Mouse (Mus musculus) limb, embryonic 14.5 days (tissue): ENCODE measurements around the gene Gm20379. TPM values are rescaled to one million over a fixed set of nuclear protein-coding genes. Genes with fewer than 3 reads are reported as not detected.

Experiments used
- ATAC-seq: fragments of 200-750 bp; cut with Nextera tagmentation; 2 replicates; pipeline ENCODE4 v1.8.0; 2017; ENCODE audit warnings: low read depth, moderate number of reproducible peaks, moderate TSS enrichment; ENCODE audit not compliant: low FRiP score
- DNase-seq: peaks from one replicate; pipeline ENCODE4 v3.0.0-alpha.2; 2015; ENCODE audit warnings: low spot score
- H3K27ac ChIP-seq: fragments of 300-500 bp; sonication (generic); replicated peaks from 2 replicates; pipeline ENCODE4 v1.5.1; 2014; ENCODE audit warnings: low read depth, mild to moderate bottlenecking, low read length, moderate library complexity, mixed read lengths
- H3K27me3 ChIP-seq: fragments of 300-500 bp; sonication (generic); 2 replicates; pipeline ENCODE4 v1.6.1; 2014; ENCODE audit warnings: low read length, mixed read lengths; ENCODE audit not compliant: control insufficient read depth, insufficient read depth
- H3K36me3 ChIP-seq: fragments of 300-500 bp; sonication (generic); 2 replicates; pipeline ENCODE4 v1.6.1; 2014; ENCODE audit warnings: mild to moderate bottlenecking, low read length, moderate library complexity, mixed read lengths; ENCODE audit not compliant: control insufficient read depth, insufficient read depth
- H3K4me1 ChIP-seq: fragments of 300-500 bp; sonication (generic); 2 replicates; pipeline ENCODE4 v1.6.1; 2014; ENCODE audit warnings: antibody characterized with exemption, low read length, mixed read lengths; ENCODE audit not compliant: control insufficient read depth, insufficient read depth
- H3K4me2 ChIP-seq: fragments of 300-500 bp; sonication (generic); replicated peaks from 2 replicates; pipeline ENCODE4 v1.6.1; 2014; ENCODE audit warnings: low read depth, mild to moderate bottlenecking, low read length, moderate library complexity; ENCODE audit not compliant: severe bottlenecking
- H3K4me3 ChIP-seq: fragments of 300-500 bp; sonication (generic); replicated peaks from 2 replicates; pipeline ENCODE4 v1.5.1; 2014; ENCODE audit warnings: low read length
- H3K9ac ChIP-seq: fragments of 300-500 bp; sonication (generic); 2 replicates; pipeline ENCODE4 v1.6.1; 2014; ENCODE audit warnings: mild to moderate bottlenecking, low read depth, low read length, moderate library complexity; ENCODE audit not compliant: severe bottlenecking
- H3K9me3 ChIP-seq: fragments of 300-500 bp; sonication (generic); 2 replicates; pipeline ENCODE4 v1.6.1; 2016; ENCODE audit warnings: low read length; ENCODE audit not compliant: control insufficient read depth
- POLR2A ChIP-seq: fragments of 200-500 bp; IDR thresholded peaks from 2 replicates; pipeline ENCODE4 v1.8.0; 2012; ENCODE audit warnings: inconsistent platforms, mild to moderate bottlenecking, moderate library complexity, borderline replicate concordance; ENCODE audit not compliant: insufficient read depth, insufficient read length; ENCODE audit errors: extremely low read depth
- WGBS: fragments of 180-500 bp; shearing (Covaris S2); extraction: QIAGEN DNeasy Blood & Tissue Kit; methylation state at CpG from one replicate; pipeline ENCODE4 v1.1.7; 2014; 5-methylcytosine and 5-hydroxymethylcytosine counted together
- polyA plus RNA-seq, 2 experiments: library from polyadenylated mRNA; depleted of rRNA in 1 of 2; stranded (reverse) in 1 of 2; unstranded in 1 of 2; fragments of >200 nt; fragmentation: Nextera tagmentation in 1 of 2; extraction: Ambion mirVana in 1 of 2; gene quantifications; 2 replicates each; pipeline versions ENCODE4 v1.2.1 to v1.2.3; 2012 to 2014

Gm20379 gene
- polyA plus RNA-seq, 2 experiments, result 1.0 TPM; not detected in 1

GRCm38 (mm10) chr13:92320770-92321169 is 15.0 kb downstream of the Gm20379 start:
- WGBS, result 41% methylated on average over 5 of the region's 5 CpGs
- no peak for TF ChIP-seq POLR2A
- ATAC-seq (no peak), DNase-seq (no peak)
- Histone ChIP-seq H3K36me3 (0 out of 2 replicates have a peak, but pooled peaks cover 7% of the 10 kb centered on the region), H3K4me3 (no peak overlapping the region), H3K9ac (no peak overlapping the region), H3K4me1 (peaks cover 5% of the 10 kb centered on the region), H3K4me2 (no peak overlapping the region), H3K9me3 (no peaks in the 10 kb centered on the region), H3K27me3 (no peaks in the 10 kb centered on the region), H3K27ac (0 out of 2 replicates have a peak overlapping the region, but pooled peaks have one; percentile 13)

DNA sequence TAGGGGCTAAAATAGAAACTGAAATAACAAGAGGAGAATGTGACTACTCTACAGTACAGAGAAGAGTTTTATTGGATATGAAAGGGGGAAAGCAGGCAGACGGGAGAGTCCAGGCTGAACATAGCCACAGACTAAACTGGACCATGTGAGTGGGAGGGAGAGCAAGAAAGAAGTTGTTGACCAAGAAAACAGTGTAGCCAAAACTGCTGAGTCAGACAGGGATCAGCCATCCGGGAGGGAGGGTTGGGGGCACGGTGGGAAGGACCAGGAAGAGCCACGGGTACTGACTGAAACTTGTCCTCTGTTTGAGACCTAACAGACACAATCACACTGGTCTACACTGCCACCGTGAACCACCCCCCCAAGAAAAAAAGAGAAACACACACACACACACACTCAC is 20.2 kb downstream of the Gm20379 start:
- H3K27ac ChIP-seq, result no peak overlapping the region
- ATAC-seq (no peak), DNase-seq (no peak)
- peaks cover 7% of the 10 kb centered on the region; the same call in 1 of the 2 replicates for H3K36me3 ChIP-seq
- WGBS, result 66% methylated on average over 5 of the region's 5 CpGs
- H3K4me2 ChIP-seq, result no peak overlapping the region
- TF ChIP-seq POLR2A, result no peak
- H3K9me3 ChIP-seq, result no peaks in the 10 kb centered on the region
- H3K4me1 ChIP-seq, result no peaks in the 10 kb centered on the region
- H3K9ac ChIP-seq, result no peak overlapping the region
- H3K27me3 ChIP-seq, result no peaks in the 10 kb centered on the region
- H3K4me3 ChIP-seq, result no peak overlapping the region

DNA sequence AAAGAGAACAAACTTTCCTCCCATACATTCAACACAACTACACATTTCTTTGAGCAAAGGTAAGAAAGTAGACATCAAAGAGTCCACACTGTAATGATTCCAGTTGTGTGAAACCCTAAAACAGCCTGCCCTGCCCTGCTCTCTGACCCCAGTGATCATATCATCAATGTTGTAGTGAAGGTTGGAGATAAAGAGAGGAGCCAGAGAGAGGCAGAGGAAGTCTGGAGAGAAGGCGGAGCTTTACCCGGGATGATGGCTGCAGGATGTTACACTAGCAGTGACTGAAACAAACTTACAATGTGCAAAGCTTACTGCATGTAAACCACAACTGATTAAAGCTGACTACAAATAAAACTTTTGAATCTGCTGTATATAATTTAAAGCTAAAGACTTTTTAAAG is 22.2 kb downstream of the Gm20379 start:
- Histone ChIP-seq H3K9ac (no peak overlapping the region), H3K4me3 (no peak overlapping the region), H3K36me3 (peaks cover 4% of the 10 kb centered on the region), H3K9me3 (no peaks in the 10 kb centered on the region), H3K4me1 (no peaks in the 10 kb centered on the region), H3K27ac (no peak overlapping the region), H3K27me3 (no peaks in the 10 kb centered on the region), H3K4me2 (no peak overlapping the region)
- DNase-seq, result no peak
- no peak for ATAC-seq
- TF ChIP-seq POLR2A, result no peak
- WGBS, result 85% methylated on average over 2 of the region's 2 CpGs

DNA sequence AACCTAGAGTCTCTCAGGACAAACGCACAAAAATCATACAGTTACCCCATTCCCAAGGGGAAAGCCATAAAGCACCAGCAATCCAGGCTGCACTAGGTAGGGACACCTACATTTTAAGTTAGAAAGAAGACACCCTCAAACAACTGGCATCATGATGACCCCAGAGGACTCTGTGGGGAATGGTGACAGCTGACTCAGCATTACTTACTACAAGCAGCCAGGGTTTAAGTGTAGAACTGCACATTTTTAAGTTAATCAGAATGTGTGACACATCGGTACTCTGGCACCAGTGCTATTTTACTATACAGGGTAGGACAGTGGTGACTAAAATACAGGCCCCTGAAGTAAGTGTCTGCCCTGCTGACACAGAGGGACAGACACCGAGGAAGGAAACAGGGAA is 24.8 kb downstream of the Gm20379 start:
- H3K4me3 ChIP-seq, result no peak overlapping the region
- no peaks in the 10 kb centered on the region for H3K9me3 ChIP-seq
- H3K27ac ChIP-seq, result no peak overlapping the region
- ATAC-seq (no peak), DNase-seq (no peak)
- H3K4me1 ChIP-seq, result no peaks in the 10 kb centered on the region
- H3K27me3 ChIP-seq, result no peaks in the 10 kb centered on the region
- no peak overlapping the region for H3K9ac ChIP-seq
- peaks cover 7% of the 10 kb centered on the region for H3K36me3 ChIP-seq
- no peak for TF ChIP-seq POLR2A
- 96% methylated on average over 3 of the region's 3 CpGs for WGBS
- H3K4me2 ChIP-seq, result no peak overlapping the region

- H3K9ac ChIP-seq, result no peak overlapping the region
- no peak for DNase-seq
- peaks cover 15% of the 10 kb centered on the region for H3K36me3 ChIP-seq
- no peak for TF ChIP-seq POLR2A
- H3K9me3 ChIP-seq, result no peaks in the 10 kb centered on the region
- no peak for ATAC-seq
- no peaks in the 10 kb centered on the region for H3K27me3 ChIP-seq
- no peak overlapping the region for H3K27ac ChIP-seq
- H3K4me1 ChIP-seq, result no peaks in the 10 kb centered on the region
- 87% methylated on average over 15 of the region's 15 CpGs for WGBS
- H3K4me2 ChIP-seq, result no peak overlapping the region
- H3K4me3 ChIP-seq, result no peak overlapping the region
Observed at GRCm38 (mm10) chr13:92332103-92332879, 26.5 kb downstream of the Gm20379 start.

GRCm38 (mm10) chr13:92336857-92337256 is 31.1 kb downstream of the Gm20379 start:
- Histone ChIP-seq H3K27me3 (no peaks in the 10 kb centered on the region), H3K36me3 (peaks cover 19% of the 10 kb centered on the region), H3K9ac (no peak overlapping the region), H3K4me3 (no peak overlapping the region), H3K4me1 (no peaks in the 10 kb centered on the region), H3K27ac (no peak overlapping the region), H3K9me3 (no peaks in the 10 kb centered on the region), H3K4me2 (no peak overlapping the region)
- WGBS, result 97% methylated on average over 1 of the region's 1 CpGs
- TF ChIP-seq POLR2A, result no peak
- ATAC-seq (no peak), DNase-seq (no peak)
